Mouse (Mus musculus) embryonic facial prominence, embryonic 13.5 days (tissue): ENCODE measurements at regions not wholly inside any gene's neighbourhood (a gene's known extent, or its start where the extent isn't known, plus 50 kb on each side); places are given as distances from the start of the nearest gene placed in this dataset.

Source experiments
- ATAC-seq: fragments of 200-750 bp; cut with Nextera tagmentation; 2 replicates; pipeline ENCODE4 v1.8.0; 2017; ENCODE audit warnings: low read depth; ENCODE audit not compliant: insufficient number of reproducible peaks, insufficient read depth, low FRiP score, low TSS enrichment
- H3K27ac ChIP-seq: fragments of 300-500 bp; sonication (generic); 2 replicates; pipeline ENCODE4 v1.5.1; 2015; ENCODE audit warnings: moderate library complexity, mild to moderate bottlenecking, inconsistent platforms
- H3K27me3 ChIP-seq: fragments of 300-500 bp; sonication (generic); 2 replicates; pipeline ENCODE4 v1.6.1; 2015; ENCODE audit warnings: mild to moderate bottlenecking, inconsistent platforms
- H3K36me3 ChIP-seq: fragments of 300-500 bp; sonication (generic); 2 replicates; pipeline ENCODE4 v1.6.1; 2015; ENCODE audit warnings: mild to moderate bottlenecking, inconsistent platforms
- H3K4me1 ChIP-seq: fragments of 300-500 bp; sonication (generic); 2 replicates; pipeline ENCODE4 v1.6.1; 2015; ENCODE audit warnings: inconsistent platforms
- H3K4me2 ChIP-seq: fragments of 300-500 bp; sonication (generic); 2 replicates; pipeline ENCODE4 v1.6.1; 2015; ENCODE audit warnings: moderate library complexity, mild to moderate bottlenecking, inconsistent platforms
- H3K4me3 ChIP-seq: fragments of 300-500 bp; sonication (generic); 2 replicates; pipeline ENCODE4 v1.5.1; 2015; ENCODE audit warnings: mild to moderate bottlenecking, inconsistent platforms
- H3K9ac ChIP-seq: fragments of 300-500 bp; sonication (generic); 2 replicates; pipeline ENCODE4 v1.6.1; 2015; ENCODE audit warnings: mild to moderate bottlenecking, inconsistent platforms
- H3K9me3 ChIP-seq: fragments of 300-500 bp; sonication (generic); 2 replicates; pipeline ENCODE4 v1.6.1; 2016; ENCODE audit warnings: inconsistent platforms
- WGBS: fragments of 180-500 bp; shearing (Covaris S2); methylation state at CpG from one replicate; pipeline ENCODE4 v1.1.7; 2015; ENCODE audit warnings: mixed read lengths; 5-methylcytosine and 5-hydroxymethylcytosine counted together

GRCm38 (mm10) chr9:46819376-46819775 lies 179.2 kb upstream of the Gm4791 start:
- Histone ChIP-seq H3K4me1 (peaks cover 17% of the 10 kb centered on the region), H3K9ac (no peak overlapping the region), H3K36me3 (no peaks in the 10 kb centered on the region), H3K4me3 (no peak overlapping the region), H3K27ac (peak overlapping the region; percentile 4; the same call in 1 of the 2 replicates), H3K27me3 (peaks cover 2% of the 10 kb centered on the region; the same call in 1 of the 2 replicates), H3K4me2 (no peak overlapping the region), H3K9me3 (no peaks in the 10 kb centered on the region)
- WGBS, result 45% methylated on average over 6 of the region's 6 CpGs
- no peak for ATAC-seq

GRCm38 (mm10) chr9:46816126-46816525 lies 182.4 kb upstream of the Gm4791 start:
- peaks cover 21% of the 10 kb centered on the region for H3K27me3 ChIP-seq
- H3K36me3 ChIP-seq, result no peaks in the 10 kb centered on the region
- WGBS, result 73% methylated on average over 5 of the region's 5 CpGs

GRCm38 (mm10) chr9:46814478-46815241 lies 183.9 kb upstream of the Gm4791 start:
- Histone ChIP-seq H3K9ac (peak overlapping the region; percentile 44; the same call in 1 of the 2 replicates), H3K9me3 (no peaks in the 10 kb centered on the region), H3K36me3 (no peaks in the 10 kb centered on the region), H3K4me3 (peak overlapping the region; percentile 36), H3K4me2 (peak overlapping the region; percentile 61), H3K27ac (no peak overlapping the region), H3K27me3 (peaks cover 21% of the 10 kb centered on the region), H3K4me1 (peaks cover 12% of the 10 kb centered on the region)
- ATAC-seq, result no peak
- 11% methylated on average over 22 of the region's 22 CpGs for WGBS

More at GRCm38 (mm10) chr9:46816126-46816525, 182.4 kb upstream of the Gm4791 start:
- Histone ChIP-seq H3K9ac (no peak overlapping the region), H3K4me3 (no peak overlapping the region), H3K4me2 (no peak overlapping the region), H3K4me1 (peaks cover 19% of the 10 kb centered on the region), H3K27ac (no peak overlapping the region), H3K9me3 (no peaks in the 10 kb centered on the region)
- no peak for ATAC-seq

- Histone ChIP-seq H3K27me3 (peaks cover 21% of the 10 kb centered on the region), H3K9me3 (no peaks in the 10 kb centered on the region), H3K4me1 (peaks cover 11% of the 10 kb centered on the region), H3K36me3 (no peaks in the 10 kb centered on the region), H3K4me2 (no peak overlapping the region), H3K4me3 (no peak overlapping the region), H3K27ac (no peak overlapping the region), H3K9ac (no peak overlapping the region)
- ATAC-seq, result no peak
- WGBS, result 83% methylated on average over 7 of the region's 7 CpGs
Measured at GRCm38 (mm10) chr9:46810266-46810665, 188.3 kb upstream of the Gm4791 start.

- ATAC-seq, result no peak
- WGBS, result 29% methylated on average over 11 of the region's 11 CpGs
- no peaks in the 10 kb centered on the region for H3K9me3 ChIP-seq
Measured at GRCm38 (mm10) chr9:46795446-46795845, 203.1 kb upstream of the Gm4791 start.

GRCm38 (mm10) chr9:46789036-46789435 lies 209.5 kb upstream of the Gm4791 start:
- WGBS, result 69% methylated on average over 10 of the region's 10 CpGs
- Histone ChIP-seq H3K36me3 (no peaks in the 10 kb centered on the region), H3K27ac (no peak overlapping the region)

More at GRCm38 (mm10) chr9:46795446-46795845, 203.1 kb upstream of the Gm4791 start:
- Histone ChIP-seq H3K4me3 (no peak overlapping the region), H3K27ac (no peak overlapping the region), H3K4me2 (peak overlapping the region; percentile 3; the same call in 1 of the 2 replicates), H3K27me3 (no peaks in the 10 kb centered on the region), H3K4me1 (peaks cover 13% of the 10 kb centered on the region), H3K9ac (no peak overlapping the region), H3K36me3 (no peaks in the 10 kb centered on the region)

GRCm38 (mm10) chr9:46788456-46788855 lies 210.1 kb upstream of the Gm4791 start:
- Histone ChIP-seq H3K9me3 (no peaks in the 10 kb centered on the region), H3K4me2 (no peak overlapping the region), H3K4me3 (no peak overlapping the region), H3K27me3 (no peaks in the 10 kb centered on the region), H3K27ac (no peak overlapping the region), H3K4me1 (no peaks in the 10 kb centered on the region), H3K9ac (no peak overlapping the region), H3K36me3 (no peaks in the 10 kb centered on the region)
- WGBS, result 88% methylated on average over 5 of the region's 5 CpGs
- no peak for ATAC-seq

More at GRCm38 (mm10) chr9:46789036-46789435, 209.5 kb upstream of the Gm4791 start:
- Histone ChIP-seq H3K9me3 (no peaks in the 10 kb centered on the region), H3K4me3 (no peak overlapping the region), H3K27me3 (no peaks in the 10 kb centered on the region), H3K9ac (no peak overlapping the region), H3K4me1 (no peaks in the 10 kb centered on the region), H3K4me2 (no peak overlapping the region)
- no peak for ATAC-seq

GRCm38 (mm10) chr9:46784355-46784975 lies 214.1 kb upstream of the Gm4791 start:
- 70% methylated on average over 17 of the region's 17 CpGs for WGBS

GRCm38 (mm10) chr9:46783597-46784354 lies 214.8 kb upstream of the Gm4791 start:
- no peaks in the 10 kb centered on the region for H3K27me3 ChIP-seq
- no peaks in the 10 kb centered on the region for H3K4me1 ChIP-seq
- no peak overlapping the region for H3K4me2 ChIP-seq
- H3K9ac ChIP-seq, result no peak overlapping the region
- H3K27ac ChIP-seq, result no peak overlapping the region
- no peaks in the 10 kb centered on the region for H3K36me3 ChIP-seq
- H3K9me3 ChIP-seq, result no peaks in the 10 kb centered on the region
- ATAC-seq, result no peak
- WGBS, result 78% methylated on average over 12 of the region's 12 CpGs
- no peak overlapping the region for H3K4me3 ChIP-seq

More at GRCm38 (mm10) chr9:46784355-46784975, 214.1 kb upstream of the Gm4791 start:
- H3K27ac ChIP-seq, result no peak overlapping the region
- no peak for ATAC-seq
- no peaks in the 10 kb centered on the region for H3K4me1 ChIP-seq
- H3K9me3 ChIP-seq, result no peaks in the 10 kb centered on the region
- H3K4me3 ChIP-seq, result no peak overlapping the region
- no peak overlapping the region for H3K4me2 ChIP-seq
- no peak overlapping the region for H3K9ac ChIP-seq
- H3K36me3 ChIP-seq, result no peaks in the 10 kb centered on the region
- no peaks in the 10 kb centered on the region for H3K27me3 ChIP-seq

GRCm38 (mm10) chr9:46781681-46782080 lies 216.9 kb upstream of the Gm4791 start:
- Histone ChIP-seq H3K27ac (no peak overlapping the region), H3K9ac (no peak overlapping the region), H3K36me3 (no peaks in the 10 kb centered on the region), H3K27me3 (no peaks in the 10 kb centered on the region), H3K4me2 (no peak overlapping the region), H3K4me1 (no peaks in the 10 kb centered on the region), H3K4me3 (no peak overlapping the region), H3K9me3 (no peaks in the 10 kb centered on the region)
- no peak for ATAC-seq
- whole genome bisulfite sequencing, result 88% methylated on average over 8 of the region's 8 CpGs

- WGBS, result 80% methylated on average over 6 of the region's 6 CpGs
- no peaks in the 10 kb centered on the region for H3K36me3 ChIP-seq
- no peak overlapping the region for H3K9ac ChIP-seq
- H3K4me3 ChIP-seq, result no peak overlapping the region
- no peak overlapping the region for H3K4me2 ChIP-seq
- H3K4me1 ChIP-seq, result no peaks in the 10 kb centered on the region
- no peaks in the 10 kb centered on the region for H3K9me3 ChIP-seq
- ATAC-seq, result no peak
- no peak overlapping the region for H3K27ac ChIP-seq
- H3K27me3 ChIP-seq, result no peaks in the 10 kb centered on the region
Measured at GRCm38 (mm10) chr9:46778769-46779168, 219.8 kb upstream of the Gm4791 start.
